Mouse (Mus musculus): ENCODE measurements around the gene Auh. TPM values are rescaled to one million over a fixed set of nuclear protein-coding genes. Genes with fewer than 3 reads are reported as not detected.

The Auh gene
- polyA plus RNA-seq, 1 experiment from 2014 or later, result 45.1 TPM

GRCm38 (mm10) chr13:52940956-52941355 lies 11.5 kb upstream of the Auh start:
- H3K27ac ChIP-seq (ENCODE audit: low read length), result no peak overlapping the region
- H3K9ac ChIP-seq (ENCODE audit: low read depth, low read length), result no peak overlapping the region
- no peaks in the 10 kb centered on the region for H3K9me3 ChIP-seq (ENCODE audit: control insufficient read depth, low read length)
- peaks cover 6% of the 10 kb centered on the region; the same call in 1 of the 2 replicates for H3K4me1 ChIP-seq (ENCODE audit: control insufficient read depth, insufficient read depth, low read length)
- 74% methylated on average over 7 of the region's 7 CpGs for WGBS
- no peak for ATAC-seq
- no peaks in the 10 kb centered on the region for H3K36me3 ChIP-seq (ENCODE audit: control insufficient read depth, insufficient read depth, low read length)
- no peaks in the 10 kb centered on the region for H3K27me3 ChIP-seq (replicated peaks; ENCODE audit: control insufficient read depth, insufficient read depth, low read length)
- no peak overlapping the region for H3K4me3 ChIP-seq (ENCODE audit: low read length)
- no peak overlapping the region for H3K4me2 ChIP-seq (ENCODE audit: low read depth, low read length)

GRCm38 (mm10) chr13:52930582-52930981 lies 1.1 kb upstream of the Auh start:
- no peak overlapping the region for H3K4me2 ChIP-seq (ENCODE audit: low read depth, low read length)
- no peak for ATAC-seq
- H3K36me3 ChIP-seq (ENCODE audit: control insufficient read depth, insufficient read depth, low read length), result no peaks in the 10 kb centered on the region
- H3K4me1 ChIP-seq (ENCODE audit: control insufficient read depth, insufficient read depth, low read length), result peaks cover 16% of the 10 kb centered on the region
- H3K4me3 ChIP-seq (ENCODE audit: low read length), result no peak overlapping the region
- H3K9ac ChIP-seq (ENCODE audit: low read depth, low read length), result no peak overlapping the region
- H3K9me3 ChIP-seq (ENCODE audit: control insufficient read depth, low read length), result no peaks in the 10 kb centered on the region
- 55% methylated on average over 10 of the region's 10 CpGs for WGBS
- H3K27me3 ChIP-seq (replicated peaks; ENCODE audit: control insufficient read depth, insufficient read depth, low read length), result no peaks in the 10 kb centered on the region
- no peak overlapping the region for H3K27ac ChIP-seq (ENCODE audit: low read length)

- Histone ChIP-seq H3K4me1 (ENCODE audit: control insufficient read depth, insufficient read depth, low read length) (peaks cover 16% of the 10 kb centered on the region), H3K4me2 (ENCODE audit: low read depth, low read length) (peak overlapping the region; percentile 65), H3K9me3 (ENCODE audit: control insufficient read depth, low read length) (no peaks in the 10 kb centered on the region), H3K4me3 (ENCODE audit: low read length) (peak overlapping the region; percentile 93), H3K27ac (ENCODE audit: low read length) (no peak overlapping the region), H3K9ac (ENCODE audit: low read depth, low read length) (peak overlapping the region; percentile 88), H3K36me3 (ENCODE audit: control insufficient read depth, insufficient read depth, low read length) (no peaks in the 10 kb centered on the region), H3K27me3 (replicated peaks; ENCODE audit: control insufficient read depth, insufficient read depth, low read length) (no peaks in the 10 kb centered on the region)
- ATAC-seq, result no peak
- WGBS, result 61% methylated on average over 9 of the region's 9 CpGs
These were observed 1.1 kb downstream of the Auh start for GRCm38 (mm10) chr13:52928392-52928791.

- Histone ChIP-seq H3K4me2 (ENCODE audit: low read depth, low read length) (no peak overlapping the region), H3K4me3 (ENCODE audit: low read length) (no peak overlapping the region), H3K27me3 (replicated peaks; ENCODE audit: control insufficient read depth, insufficient read depth, low read length) (no peaks in the 10 kb centered on the region), H3K36me3 (ENCODE audit: control insufficient read depth, insufficient read depth, low read length) (no peaks in the 10 kb centered on the region), H3K9me3 (ENCODE audit: control insufficient read depth, low read length) (no peaks in the 10 kb centered on the region), H3K27ac (ENCODE audit: low read length) (no peak overlapping the region), H3K9ac (ENCODE audit: low read depth, low read length) (no peak overlapping the region), H3K4me1 (ENCODE audit: control insufficient read depth, insufficient read depth, low read length) (peaks cover 24% of the 10 kb centered on the region)
- ATAC-seq, result no peak
- WGBS, result 80% methylated on average over 5 of the region's 5 CpGs
These were observed 5.0 kb downstream of the Auh start for GRCm38 (mm10) chr13:52924457-52924856.

GRCm38 (mm10) chr13:52921966-52922365 lies 7.5 kb downstream of the Auh start:
- no peaks in the 10 kb centered on the region for H3K36me3 ChIP-seq (ENCODE audit: control insufficient read depth, insufficient read depth, low read length)
- no peak overlapping the region for H3K9ac ChIP-seq (ENCODE audit: low read depth, low read length)
- H3K4me2 ChIP-seq (ENCODE audit: low read depth, low read length), result no peak overlapping the region
- no peaks in the 10 kb centered on the region for H3K27me3 ChIP-seq (replicated peaks; ENCODE audit: control insufficient read depth, insufficient read depth, low read length)
- H3K9me3 ChIP-seq (ENCODE audit: control insufficient read depth, low read length), result no peaks in the 10 kb centered on the region
- no peak for ATAC-seq
- WGBS, result 72% methylated on average over 8 of the region's 8 CpGs
- H3K4me1 ChIP-seq (ENCODE audit: control insufficient read depth, insufficient read depth, low read length), result peaks cover 12% of the 10 kb centered on the region
- H3K4me3 ChIP-seq (ENCODE audit: low read length), result no peak overlapping the region
- H3K27ac ChIP-seq (ENCODE audit: low read length), result no peak overlapping the region

GRCm38 (mm10) chr13:52921065-52921825 lies 8.2 kb downstream of the Auh start:
- Histone ChIP-seq H3K36me3 (ENCODE audit: control insufficient read depth, insufficient read depth, low read length) (no peaks in the 10 kb centered on the region), H3K4me2 (ENCODE audit: low read depth, low read length) (no peak overlapping the region), H3K9ac (ENCODE audit: low read depth, low read length) (no peak overlapping the region), H3K4me3 (ENCODE audit: low read length) (no peak overlapping the region), H3K9me3 (ENCODE audit: control insufficient read depth, low read length) (no peaks in the 10 kb centered on the region), H3K27me3 (replicated peaks; ENCODE audit: control insufficient read depth, insufficient read depth, low read length) (no peaks in the 10 kb centered on the region), H3K27ac (ENCODE audit: low read length) (no peak overlapping the region), H3K4me1 (ENCODE audit: control insufficient read depth, insufficient read depth, low read length) (peaks cover 12% of the 10 kb centered on the region)
- WGBS, result 75% methylated on average over 7 of the region's 7 CpGs
- ATAC-seq, result no peak

- ATAC-seq, result peak; percentile 66
- Histone ChIP-seq H3K9ac (ENCODE audit: low read depth, low read length) (0 out of 2 replicates have a peak overlapping the region, but pooled peaks have one; percentile 5), H3K27me3 (replicated peaks; ENCODE audit: control insufficient read depth, insufficient read depth, low read length) (no peaks in the 10 kb centered on the region), H3K4me3 (ENCODE audit: low read length) (no peak overlapping the region), H3K4me1 (ENCODE audit: control insufficient read depth, insufficient read depth, low read length) (peaks cover 12% of the 10 kb centered on the region), H3K9me3 (ENCODE audit: control insufficient read depth, low read length) (no peaks in the 10 kb centered on the region), H3K27ac (ENCODE audit: low read length) (no peak overlapping the region), H3K36me3 (ENCODE audit: control insufficient read depth, insufficient read depth, low read length) (no peaks in the 10 kb centered on the region), H3K4me2 (ENCODE audit: low read depth, low read length) (no peak overlapping the region)
- 60% methylated on average over 10 of the region's 10 CpGs for WGBS
These were observed 9.6 kb downstream of the Auh start for GRCm38 (mm10) chr13:52919790-52920352.

GRCm38 (mm10) chr13:52918333-52918732 lies 11.1 kb downstream of the Auh start:
- 92% methylated on average over 5 of the region's 5 CpGs for WGBS

GRCm38 (mm10) chr13:52914591-52915110 lies 14.8 kb downstream of the Auh start:
- H3K27me3 ChIP-seq (replicated peaks; ENCODE audit: control insufficient read depth, insufficient read depth, low read length), result no peaks in the 10 kb centered on the region
- no peak for ATAC-seq
- H3K4me1 ChIP-seq (ENCODE audit: control insufficient read depth, insufficient read depth, low read length), result peaks cover 5% of the 10 kb centered on the region; the same call in 1 of the 2 replicates
- no peaks in the 10 kb centered on the region for H3K36me3 ChIP-seq (ENCODE audit: control insufficient read depth, insufficient read depth, low read length)
- H3K9me3 ChIP-seq (ENCODE audit: control insufficient read depth, low read length), result no peaks in the 10 kb centered on the region
- H3K9ac ChIP-seq (ENCODE audit: low read depth, low read length), result no peak overlapping the region
- WGBS, result 63% methylated on average over 19 of the region's 19 CpGs
- H3K27ac ChIP-seq (ENCODE audit: low read length), result no peak overlapping the region
- H3K4me2 ChIP-seq (ENCODE audit: low read depth, low read length), result no peak overlapping the region
- H3K4me3 ChIP-seq (ENCODE audit: low read length), result no peak overlapping the region

More at GRCm38 (mm10) chr13:52918333-52918732, 11.1 kb downstream of the Auh start:
- H3K4me1 ChIP-seq (ENCODE audit: control insufficient read depth, insufficient read depth, low read length), result peaks cover 12% of the 10 kb centered on the region
- no peaks in the 10 kb centered on the region for H3K27me3 ChIP-seq (replicated peaks; ENCODE audit: control insufficient read depth, insufficient read depth, low read length)
- H3K4me3 ChIP-seq (ENCODE audit: low read length), result no peak overlapping the region
- H3K36me3 ChIP-seq (ENCODE audit: control insufficient read depth, insufficient read depth, low read length), result no peaks in the 10 kb centered on the region
- H3K9ac ChIP-seq (ENCODE audit: low read depth, low read length), result no peak overlapping the region
- H3K4me2 ChIP-seq (ENCODE audit: low read depth, low read length), result no peak overlapping the region
- ATAC-seq, result no peak
- H3K27ac ChIP-seq (ENCODE audit: low read length), result no peak overlapping the region
- no peaks in the 10 kb centered on the region for H3K9me3 ChIP-seq (ENCODE audit: control insufficient read depth, low read length)

Data from intestine, embryonic 16.5 days (tissue).